Mouse (Mus musculus) C2C12 (cell line): ENCODE measurements at regions not wholly inside any gene's neighbourhood (a gene's known extent, or its start where the extent isn't known, plus 50 kb on each side); places are given as distances from the start of the nearest gene placed in this dataset.

Source experiments
- CEBPB ChIP-seq: IDR thresholded peaks from one replicate; pipeline ENCODE4 v1.6.1; 2011; ENCODE audit warnings: low read depth, mild to moderate bottlenecking, control low read depth, moderate library complexity
- CTCF ChIP-seq: IDR thresholded peaks from one replicate; pipeline ENCODE4 v1.5.1; 2011; ENCODE audit not compliant: control insufficient read depth, insufficient read depth, insufficient read length
- FOSL1 ChIP-seq: IDR thresholded peaks from one replicate; pipeline ENCODE4 v1.8.0; 2011; ENCODE audit warnings: mild to moderate bottlenecking, low read length; ENCODE audit not compliant: poor library complexity, insufficient read depth, severe bottlenecking
- MAX ChIP-seq: IDR thresholded peaks from one replicate; pipeline ENCODE4 v1.6.1; 2011; ENCODE audit warnings: mild to moderate bottlenecking, control low read depth
- MYOD1 ChIP-seq: IDR thresholded peaks from one replicate; pipeline ENCODE4 v1.6.1; 2011; ENCODE audit warnings: low read depth; ENCODE audit not compliant: control insufficient read depth, insufficient read length
- MYOG ChIP-seq: IDR thresholded peaks from one replicate; pipeline ENCODE4 v1.6.1; 2011; ENCODE audit not compliant: control insufficient read depth, insufficient read length; ENCODE audit errors: extremely low read depth
- USF1 ChIP-seq: IDR thresholded peaks from one replicate; pipeline ENCODE4 v1.6.1; 2011; ENCODE audit warnings: low read depth, mild to moderate bottlenecking, control low read depth, moderate library complexity

GRCm38 (mm10) chr15:97598270-97598669 is 107.4 kb downstream of the Rpap3 start:
- TF ChIP-seq CTCF, result no peak
- no peak for TF ChIP-seq USF1
- TF ChIP-seq FOSL1, result no peak
- no peak for TF ChIP-seq MAX
- no peak for TF ChIP-seq MYOG
- no peak for TF ChIP-seq MYOD1
- TF ChIP-seq CEBPB, result no peak
